Mouse (Mus musculus) liver, adult 2 months (tissue): ENCODE measurements around the gene Ctdspl.

Experiments used
- CTCF ChIP-seq: fragments of 200-500 bp; IDR thresholded peaks from 2 replicates; pipeline ENCODE4 v1.5.1; 2011; ENCODE audit warnings: low read depth, low read length, control low read depth
- POLR2A ChIP-seq: fragments of 200-500 bp; IDR thresholded peaks from 2 replicates; pipeline ENCODE4 v1.6.1; 2011; ENCODE audit warnings: low read length, control low read depth; ENCODE audit not compliant: insufficient read depth; ENCODE audit errors: extremely low read depth

GRCm38 (mm10) chr9:118881281-118881945, 44.8 kb upstream of the Ctdspl start:
- TF ChIP-seq CTCF = peak; percentile 42
- no peak for TF ChIP-seq POLR2A
